Mouse (Mus musculus): Measurements from ENCODE around the gene Kif13a.

GRCm38 (mm10) chr13:46840676-46841075, 89.0 kb downstream of the Kif13a start:
- TF ChIP-seq CTCF (IDR thresholded peaks at IDR 0.05; ENCODE audit: borderline replicate concordance, insufficient read depth, low read depth, low read length) (no peak), POLR2A (IDR thresholded peaks at IDR 0.05; ENCODE audit: borderline replicate concordance, insufficient read depth, low read length) (no peak)

Data from cerebellum, adult 2 months (tissue).